Mouse (Mus musculus): ENCODE data around the gene Cacna1f. TPM values are rescaled to one million over a fixed set of nuclear protein-coding genes. Genes with fewer than 3 reads are reported as not detected.

The Cacna1f gene
- polyA plus RNA-seq, 1 experiment from 2014 or later = not detected

DNA sequence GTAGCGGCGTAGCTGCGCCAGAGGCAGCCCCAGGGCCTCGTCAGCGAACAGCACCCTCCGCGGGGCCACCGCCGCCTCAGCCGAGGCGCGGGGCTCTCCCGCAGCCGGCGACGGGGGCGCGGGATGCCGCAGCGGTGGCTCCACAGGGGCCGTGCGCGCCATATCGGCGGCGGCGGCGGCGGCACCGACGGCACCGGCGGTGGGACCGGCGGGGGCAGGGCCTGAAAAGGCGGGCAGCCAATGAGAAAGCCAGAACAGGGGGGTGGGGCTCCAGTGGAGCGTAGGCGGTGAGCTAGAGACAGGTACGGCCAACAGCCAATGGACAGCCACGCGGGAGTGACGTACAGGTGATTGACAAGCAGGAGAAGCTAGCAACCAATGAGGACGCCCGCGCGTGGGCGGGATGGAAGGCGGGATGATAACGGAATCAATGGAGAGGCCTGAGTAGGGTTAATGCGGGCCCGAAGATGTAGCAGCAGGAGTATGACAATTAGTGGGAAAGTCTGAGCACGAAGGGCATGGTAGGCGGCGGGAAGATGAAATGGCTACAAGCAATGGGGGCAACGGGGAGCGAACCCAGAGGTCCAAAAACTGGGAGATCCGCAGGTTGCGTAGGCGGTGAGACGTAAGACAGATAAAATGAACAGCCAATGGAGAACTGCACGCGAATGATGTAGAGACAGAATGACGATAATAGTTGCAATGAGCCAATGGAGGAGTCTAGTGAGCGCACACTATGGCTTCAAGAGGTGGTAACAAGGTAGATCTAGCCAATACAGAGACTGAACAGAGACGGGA, 32.6 kb upstream of the Cacna1f start, which contains the start of gene Ppp1r3f:
Ppp1r3f (minus strand) TSS at position 197 of the 798 bp plus-strand sequence.
- H3K9me3 ChIP-seq (replicated peaks; ENCODE audit: control insufficient read depth, low read length) = no peaks in the 10 kb centered on the region

DNA sequence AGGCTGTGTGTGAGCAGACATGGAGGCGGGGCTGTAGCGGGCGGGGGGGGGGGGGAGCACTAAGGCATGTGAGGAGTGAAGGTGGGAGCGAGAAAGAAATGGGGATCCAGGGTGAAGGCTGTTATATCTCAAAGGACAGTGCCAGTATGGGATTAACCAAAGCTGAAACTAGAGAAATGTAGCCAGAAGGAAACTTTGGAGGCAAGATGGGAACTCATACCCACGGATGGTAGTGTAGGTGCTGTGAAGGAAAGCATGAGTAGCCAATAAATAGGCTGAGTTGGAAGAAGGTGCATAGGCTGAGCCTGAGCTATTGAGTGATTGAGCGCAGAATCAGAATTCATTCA, 32.0 kb upstream of the Cacna1f start:
- Histone ChIP-seq H3K36me3 (ENCODE audit: control insufficient read depth, insufficient read depth, low read length) (no peaks in the 10 kb centered on the region), H3K27me3 (replicated peaks; ENCODE audit: control insufficient read depth, insufficient read depth, low read length) (no peaks in the 10 kb centered on the region), H3K9me3 (replicated peaks; ENCODE audit: control insufficient read depth, low read length) (no peaks in the 10 kb centered on the region), H3K9ac (ENCODE audit: low read length) (peak overlapping the region; percentile 40), H3K4me1 (ENCODE audit: control insufficient read depth, insufficient read depth, low read length) (peaks cover 6% of the 10 kb centered on the region; the same call in 1 of the 2 replicates), H3K4me2 (ENCODE audit: low read length) (peak overlapping the region; percentile 45), H3K4me3 (ENCODE audit: low read depth, low read length) (peak overlapping the region; percentile 50), H3K27ac (ENCODE audit: low read depth, low read length) (peak overlapping the region; percentile 81)
- no peak for DNase-seq (ENCODE audit: low spot score)
- no peak for ATAC-seq
- WGBS = 32% methylated on average over 5 of the region's 6 CpGs

More for the DNA sequence above, 32.6 kb upstream of the Cacna1f start, which contains the start of gene Ppp1r3f:
- Histone ChIP-seq H3K9ac (ENCODE audit: low read length) (peak within 1 kb of the TSS; percentile 72), H3K27me3 (replicated peaks; ENCODE audit: control insufficient read depth, insufficient read depth, low read length) (no peaks in the 10 kb centered on the region), H3K4me3 (ENCODE audit: low read depth, low read length) (peak within 1 kb of the TSS; percentile 50), H3K4me2 (ENCODE audit: low read length) (peak within 1 kb of the TSS; percentile 60), H3K27ac (ENCODE audit: low read depth, low read length) (peak within 1 kb of the TSS; percentile 86), H3K4me1 (ENCODE audit: control insufficient read depth, insufficient read depth, low read length) (peaks cover 6% of the 10 kb centered on the region; the same call in 1 of the 2 replicates), H3K36me3 (ENCODE audit: control insufficient read depth, insufficient read depth, low read length) (no peaks in the 10 kb centered on the region)
- 30% methylated on average over 65 of the region's 65 CpGs for WGBS
- ATAC-seq (peak; percentile 99), DNase-seq (ENCODE audit: low spot score) (peak; percentile 97)

DNA sequence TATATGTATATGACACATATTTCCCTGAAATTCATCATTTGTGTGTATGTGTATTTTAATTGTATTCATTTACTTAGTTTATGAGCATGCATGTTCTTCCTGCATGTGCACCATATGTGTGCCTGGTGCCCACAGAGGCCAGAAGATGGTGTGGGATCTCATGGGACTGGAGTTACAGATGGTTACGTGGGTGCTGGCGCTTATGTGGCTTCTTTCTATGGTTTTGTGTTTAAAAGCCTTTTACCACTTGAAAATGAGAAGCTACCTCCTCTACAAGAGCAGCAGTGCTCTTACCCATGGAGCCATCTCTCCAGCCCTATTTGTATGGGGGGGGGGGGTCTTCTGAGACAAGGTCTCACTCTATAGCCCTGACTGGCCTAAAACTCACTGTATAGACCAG, 25.7 kb upstream of the Cacna1f start:
- no peaks in the 10 kb centered on the region for H3K27me3 ChIP-seq (replicated peaks; ENCODE audit: control insufficient read depth, insufficient read depth, low read length)
- H3K9ac ChIP-seq (ENCODE audit: low read length) = no peak overlapping the region
- H3K4me3 ChIP-seq (ENCODE audit: low read depth, low read length) = no peak overlapping the region
- DNase-seq (ENCODE audit: low spot score) = no peak
- H3K4me2 ChIP-seq (ENCODE audit: low read length) = no peak overlapping the region
- no peak overlapping the region for H3K27ac ChIP-seq (ENCODE audit: low read depth, low read length)
- H3K4me1 ChIP-seq (ENCODE audit: control insufficient read depth, insufficient read depth, low read length) = no peaks in the 10 kb centered on the region
- H3K9me3 ChIP-seq (replicated peaks; ENCODE audit: control insufficient read depth, low read length) = no peaks in the 10 kb centered on the region
- no peaks in the 10 kb centered on the region for H3K36me3 ChIP-seq (ENCODE audit: control insufficient read depth, insufficient read depth, low read length)
- no peak for ATAC-seq
- 98% methylated on average over 2 of the region's 2 CpGs for WGBS

DNA sequence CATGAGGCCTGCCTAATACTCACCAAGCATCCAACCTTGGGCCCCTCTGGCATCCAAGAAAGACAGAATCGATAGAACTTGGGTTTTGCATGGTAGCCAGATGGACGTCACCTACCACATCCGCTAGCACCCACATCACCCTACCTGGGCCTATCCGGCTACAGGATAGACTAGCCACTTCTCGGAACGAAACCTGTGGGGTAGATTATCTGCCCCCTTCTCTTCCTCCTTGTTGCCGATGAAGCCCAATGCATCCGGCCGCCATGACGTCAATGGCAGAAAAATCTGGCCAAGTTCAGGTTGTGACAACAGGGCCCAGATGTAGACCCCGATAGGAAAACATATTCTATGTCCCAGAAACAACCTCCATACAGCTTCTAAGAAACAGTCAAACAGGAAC, 23.0 kb upstream of the Cacna1f start:
- WGBS = 95% methylated on average over 11 of the region's 11 CpGs
- no peaks in the 10 kb centered on the region for H3K4me1 ChIP-seq (ENCODE audit: control insufficient read depth, insufficient read depth, low read length)
- ATAC-seq (no peak), DNase-seq (ENCODE audit: low spot score) (no peak)
- no peaks in the 10 kb centered on the region for H3K36me3 ChIP-seq (ENCODE audit: control insufficient read depth, insufficient read depth, low read length)
- H3K4me2 ChIP-seq (ENCODE audit: low read length) = no peak overlapping the region
- no peak overlapping the region for H3K27ac ChIP-seq (ENCODE audit: low read depth, low read length)
- H3K9ac ChIP-seq (ENCODE audit: low read length) = no peak overlapping the region
- no peaks in the 10 kb centered on the region for H3K9me3 ChIP-seq (replicated peaks; ENCODE audit: control insufficient read depth, low read length)
- H3K27me3 ChIP-seq (replicated peaks; ENCODE audit: control insufficient read depth, insufficient read depth, low read length) = no peaks in the 10 kb centered on the region
- no peak overlapping the region for H3K4me3 ChIP-seq (ENCODE audit: low read depth, low read length)

DNA sequence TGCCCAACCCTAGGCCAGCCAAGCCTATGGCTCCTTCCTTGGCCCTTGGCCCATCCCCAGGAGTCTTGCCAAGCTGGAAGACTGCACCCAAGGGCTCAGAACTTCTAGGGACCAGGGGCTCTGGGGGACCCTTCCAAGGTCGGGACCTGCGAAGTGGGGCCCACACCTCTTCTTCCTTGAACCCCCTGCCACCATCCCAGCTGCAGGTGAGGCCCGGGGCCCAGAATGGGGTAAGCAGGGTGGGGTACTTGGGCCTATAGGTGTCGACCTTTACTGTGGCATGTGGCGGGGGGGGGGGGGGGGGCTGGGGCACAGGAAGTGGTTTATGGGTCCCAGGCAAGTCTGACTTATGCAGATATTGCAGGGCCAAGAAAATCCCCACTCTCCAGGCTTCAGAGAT, 20.5 kb upstream of the Cacna1f start:
- no peaks in the 10 kb centered on the region for H3K9me3 ChIP-seq (replicated peaks; ENCODE audit: control insufficient read depth, low read length)
- 87% methylated on average over 5 of the region's 5 CpGs for WGBS

DNA sequence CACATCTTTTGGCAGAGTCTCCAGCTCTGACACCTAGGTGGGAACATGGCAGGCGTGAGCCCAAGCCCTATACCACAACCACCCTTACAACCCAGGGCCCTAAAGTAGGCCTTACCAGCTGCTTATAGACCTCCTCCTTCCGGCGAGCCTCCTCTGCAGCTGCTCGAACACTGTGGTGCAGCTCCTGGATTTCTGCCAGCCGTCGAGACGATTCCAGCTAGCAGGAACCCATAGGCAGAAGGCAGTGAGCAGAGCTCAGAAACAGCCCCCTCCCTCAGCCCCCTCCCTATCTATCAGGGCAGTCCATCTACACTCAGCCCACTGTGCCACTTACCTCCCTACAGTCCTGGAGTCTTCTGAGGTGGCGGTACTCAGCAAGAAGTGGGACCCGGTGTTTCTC, 11.5 kb upstream of the Cacna1f start:
- Histone ChIP-seq H3K4me2 (ENCODE audit: low read length) (no peak overlapping the region), H3K27me3 (replicated peaks; ENCODE audit: control insufficient read depth, insufficient read depth, low read length) (no peaks in the 10 kb centered on the region), H3K4me3 (ENCODE audit: low read depth, low read length) (no peak overlapping the region), H3K4me1 (ENCODE audit: control insufficient read depth, insufficient read depth, low read length) (no peaks in the 10 kb centered on the region), H3K9ac (ENCODE audit: low read length) (no peak overlapping the region), H3K36me3 (ENCODE audit: control insufficient read depth, insufficient read depth, low read length) (peaks cover 26% of the 10 kb centered on the region; the same call in 1 of the 2 replicates), H3K27ac (ENCODE audit: low read depth, low read length) (no peak overlapping the region), H3K9me3 (replicated peaks; ENCODE audit: control insufficient read depth, low read length) (no peaks in the 10 kb centered on the region)
- peak; percentile 3 for DNase-seq (ENCODE audit: low spot score)
- no peak; the same call in 1 of the 2 replicates for ATAC-seq
- WGBS = 75% methylated on average over 6 of the region's 9 CpGs

More for the DNA sequence above, 20.5 kb upstream of the Cacna1f start:
- Histone ChIP-seq H3K27ac (ENCODE audit: low read depth, low read length) (no peak overlapping the region), H3K36me3 (ENCODE audit: control insufficient read depth, insufficient read depth, low read length) (no peaks in the 10 kb centered on the region), H3K4me3 (ENCODE audit: low read depth, low read length) (no peak overlapping the region), H3K4me2 (ENCODE audit: low read length) (no peak overlapping the region), H3K4me1 (ENCODE audit: control insufficient read depth, insufficient read depth, low read length) (no peaks in the 10 kb centered on the region), H3K9ac (ENCODE audit: low read length) (no peak overlapping the region), H3K27me3 (replicated peaks; ENCODE audit: control insufficient read depth, insufficient read depth, low read length) (no peaks in the 10 kb centered on the region)
- no peak for DNase-seq (ENCODE audit: low spot score)
- ATAC-seq = no peak

DNA sequence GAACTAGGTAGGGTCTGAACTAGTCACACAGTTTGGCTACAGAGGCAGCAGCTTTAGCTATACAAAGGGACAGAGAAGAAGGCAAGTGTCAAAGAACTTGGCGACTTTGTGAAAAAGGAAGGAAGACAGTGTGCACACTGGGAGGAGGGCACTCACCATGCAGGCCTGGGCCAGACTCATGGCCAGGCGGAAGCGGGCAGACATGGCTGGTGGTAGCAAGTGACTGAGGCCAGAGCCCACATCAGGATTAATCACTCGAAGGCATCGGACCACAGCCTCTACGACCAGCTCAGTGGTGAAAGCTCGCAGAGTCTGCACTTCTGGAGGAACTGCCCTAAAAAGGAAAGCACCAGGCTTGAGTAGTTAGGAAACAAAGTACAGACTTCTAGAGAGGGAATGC, 2.9 kb upstream of the Cacna1f start:
- Histone ChIP-seq H3K27ac (ENCODE audit: low read depth, low read length) (no peak overlapping the region), H3K36me3 (ENCODE audit: control insufficient read depth, insufficient read depth, low read length) (peaks cover 3% of the 10 kb centered on the region; the same call in 1 of the 2 replicates), H3K9me3 (replicated peaks; ENCODE audit: control insufficient read depth, low read length) (no peaks in the 10 kb centered on the region), H3K4me3 (ENCODE audit: low read depth, low read length) (no peak overlapping the region), H3K4me1 (ENCODE audit: control insufficient read depth, insufficient read depth, low read length) (no peaks in the 10 kb centered on the region), H3K27me3 (replicated peaks; ENCODE audit: control insufficient read depth, insufficient read depth, low read length) (no peaks in the 10 kb centered on the region), H3K9ac (ENCODE audit: low read length) (no peak overlapping the region), H3K4me2 (ENCODE audit: low read length) (no peak overlapping the region)
- DNase-seq (ENCODE audit: low spot score) (no peak), ATAC-seq (no peak)
- 94% methylated on average over 7 of the region's 7 CpGs for WGBS

DNA sequence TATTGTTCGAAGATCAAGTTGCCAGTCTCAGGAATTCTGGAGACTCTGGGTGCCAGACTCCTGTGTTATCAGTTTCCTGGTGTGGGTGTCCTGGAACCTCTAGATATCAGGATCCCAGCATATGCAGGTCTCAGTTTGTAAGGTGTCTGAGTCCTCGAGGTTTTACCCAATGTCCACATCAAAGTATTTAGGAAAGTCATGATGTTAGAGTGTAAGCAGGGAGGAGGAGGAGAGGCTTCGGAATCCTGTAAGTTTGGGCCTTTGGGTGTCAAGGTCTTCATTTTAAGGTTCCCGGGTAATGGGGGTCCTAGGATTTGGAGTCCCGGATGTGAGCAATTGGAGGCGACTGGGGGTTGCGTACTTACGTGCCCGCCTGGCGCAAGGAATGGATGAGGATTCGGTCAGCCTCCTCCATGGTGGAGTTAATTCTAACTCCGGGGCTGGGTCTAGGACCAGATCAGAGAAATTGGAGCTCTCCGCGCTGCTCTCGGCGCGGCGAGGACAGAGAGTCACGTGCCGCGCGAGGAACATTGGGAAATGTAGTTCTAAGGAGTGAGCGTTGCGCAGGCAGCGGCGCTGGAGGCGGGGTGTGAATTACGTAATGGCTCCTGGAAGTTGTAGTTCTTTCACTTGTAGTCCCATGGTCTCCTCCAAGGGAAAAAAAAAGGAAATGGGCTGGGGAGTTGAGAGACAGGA, 1.9 kb upstream of the Cacna1f start, which contains the start of gene Ccdc22:
Ccdc22 (minus strand) TSS at position 639 of the 696 bp plus-strand sequence.
- no peaks in the 10 kb centered on the region for H3K9me3 ChIP-seq (replicated peaks; ENCODE audit: control insufficient read depth, low read length)
- ATAC-seq (peak; percentile 97), DNase-seq (ENCODE audit: low spot score) (peak; percentile 94)
- H3K4me1 ChIP-seq (ENCODE audit: control insufficient read depth, insufficient read depth, low read length) = no peaks in the 10 kb centered on the region
- no peaks in the 10 kb centered on the region for H3K36me3 ChIP-seq (ENCODE audit: control insufficient read depth, insufficient read depth, low read length)
- no peaks in the 10 kb centered on the region for H3K27me3 ChIP-seq (replicated peaks; ENCODE audit: control insufficient read depth, insufficient read depth, low read length)
- H3K27ac ChIP-seq (ENCODE audit: low read depth, low read length) = no peak within 1 kb of the TSS
- WGBS = 30% methylated on average over 28 of the region's 28 CpGs
- H3K4me3 ChIP-seq (ENCODE audit: low read depth, low read length) = peak within 1 kb of the TSS; percentile 38
- H3K9ac ChIP-seq (ENCODE audit: low read length) = peak within 1 kb of the TSS; percentile 59
- peak within 1 kb of the TSS; percentile 56 for H3K4me2 ChIP-seq (ENCODE audit: low read length)

DNA sequence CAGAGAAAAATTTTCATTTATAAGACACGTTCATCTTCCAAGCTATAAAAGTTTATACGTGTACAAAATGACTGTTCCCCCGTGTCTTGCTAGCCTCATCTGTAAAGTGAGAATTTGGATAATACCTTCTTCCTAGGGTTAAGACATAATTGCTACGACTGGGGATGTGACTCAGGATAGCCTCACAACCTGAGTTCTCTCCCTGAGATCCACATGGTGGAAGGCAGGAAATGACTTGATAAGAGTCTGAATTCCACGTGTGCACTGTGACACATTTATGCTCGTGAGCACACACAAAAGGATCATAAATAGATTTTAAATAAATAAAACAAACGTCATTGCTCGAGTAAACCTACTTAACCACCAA, 1.3 kb upstream of the Cacna1f start:
- DNase-seq (ENCODE audit: low spot score) = no peak
- Histone ChIP-seq H3K4me3 (ENCODE audit: low read depth, low read length) (no peak overlapping the region), H3K27me3 (replicated peaks; ENCODE audit: control insufficient read depth, insufficient read depth, low read length) (no peaks in the 10 kb centered on the region), H3K36me3 (ENCODE audit: control insufficient read depth, insufficient read depth, low read length) (no peaks in the 10 kb centered on the region), H3K9me3 (replicated peaks; ENCODE audit: control insufficient read depth, low read length) (no peaks in the 10 kb centered on the region), H3K4me2 (ENCODE audit: low read length) (no peak overlapping the region), H3K27ac (ENCODE audit: low read depth, low read length) (no peak overlapping the region), H3K4me1 (ENCODE audit: control insufficient read depth, insufficient read depth, low read length) (no peaks in the 10 kb centered on the region), H3K9ac (ENCODE audit: low read length) (no peak overlapping the region)
- 48% methylated on average over 8 of the region's 8 CpGs for WGBS
- ATAC-seq = peak; percentile 43; the same call in 1 of the 2 replicates

Measured in forebrain, embryonic 14.5 days (tissue).